Mouse (Mus musculus) lung, adult 18-20 months (tissue): Measurements from ENCODE around the gene Cdc34b.

Source experiments
- DNase-seq, 2 experiments: peaks; one replicate each; pipeline ENCODE4 v3.0.0; 2022; ENCODE audit warnings: mixed read lengths in 2 of 2

Gene Cdc34b

DNA sequence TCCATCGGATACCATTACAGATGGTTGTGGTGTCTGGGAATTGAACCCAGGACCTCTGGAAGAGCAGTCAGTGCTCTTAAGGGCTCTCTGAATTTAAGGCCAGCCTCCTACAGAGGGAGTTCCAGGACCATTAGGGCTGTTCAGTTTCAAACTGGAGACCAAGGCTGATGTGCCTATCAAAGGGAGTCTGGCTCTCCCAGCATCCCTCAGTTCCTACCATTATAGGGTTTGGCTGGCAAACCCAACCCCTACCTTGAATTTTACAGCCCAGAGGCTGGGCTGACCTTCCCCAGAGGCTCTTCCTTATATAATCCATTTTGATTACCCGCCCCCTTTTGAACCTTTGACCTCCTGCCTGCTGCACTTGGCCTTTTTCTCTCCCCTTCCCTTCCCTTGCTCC is 5.8 kb upstream of the Cdc34b start:
- DNase-seq = no peak

DNA sequence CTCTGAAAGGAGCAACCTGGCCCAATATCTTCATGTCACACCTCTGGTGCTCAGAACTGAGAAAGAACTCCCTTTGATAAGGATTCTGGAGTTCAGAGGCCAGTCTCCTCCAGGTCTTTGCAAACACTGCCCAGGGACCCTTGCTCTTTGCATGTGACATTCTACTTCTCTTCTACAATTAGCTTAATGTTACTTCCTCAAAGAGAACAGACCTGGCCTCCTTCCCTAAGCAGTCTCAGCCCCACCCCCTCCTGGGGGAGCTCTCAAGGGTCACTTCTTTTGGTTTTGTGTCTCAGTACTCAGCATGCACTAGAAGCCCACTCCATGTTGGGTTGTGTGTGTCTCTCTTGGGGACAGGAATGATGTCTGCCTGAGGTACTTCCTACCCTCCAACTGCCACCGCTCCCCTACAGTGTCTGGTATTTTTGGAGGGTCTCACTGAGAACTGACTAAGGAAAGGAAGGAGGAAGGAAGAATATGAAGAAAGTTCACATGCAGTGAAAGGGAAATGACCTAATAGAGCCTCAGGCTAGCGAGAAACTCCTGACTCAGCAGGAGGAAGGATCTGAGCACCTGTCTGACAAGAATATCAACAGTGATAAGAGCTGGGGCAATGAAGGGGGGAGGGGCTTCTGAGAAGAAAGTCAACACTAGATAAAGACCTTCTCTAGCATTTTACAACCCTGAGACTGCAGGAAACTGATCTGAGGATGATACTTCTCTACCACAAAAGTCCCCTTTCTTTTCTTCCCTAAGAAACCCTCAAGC is 11.5 kb downstream of the Cdc34b start:
- DNase-seq = no peak

DNA sequence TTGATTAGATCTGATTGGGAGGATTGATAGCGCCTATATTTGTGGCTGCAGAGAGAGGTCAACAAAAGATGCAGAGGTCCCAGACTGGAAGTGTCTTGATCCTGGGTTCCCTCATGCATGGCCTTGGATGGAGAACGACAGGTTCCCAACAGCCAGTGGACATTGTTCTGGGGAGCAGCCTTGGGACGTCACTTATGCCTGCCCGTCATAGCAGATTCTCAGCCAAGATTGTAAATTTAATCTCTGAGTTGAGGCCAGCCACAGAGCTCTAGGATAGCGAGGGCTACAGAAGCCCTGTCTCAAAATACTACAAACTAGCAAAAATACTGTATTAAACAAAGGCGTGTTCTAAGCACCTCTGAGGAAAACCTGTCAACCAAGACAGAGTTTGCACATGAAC is 18.3 kb downstream of the Cdc34b start:
- no peak for DNase-seq

DNA sequence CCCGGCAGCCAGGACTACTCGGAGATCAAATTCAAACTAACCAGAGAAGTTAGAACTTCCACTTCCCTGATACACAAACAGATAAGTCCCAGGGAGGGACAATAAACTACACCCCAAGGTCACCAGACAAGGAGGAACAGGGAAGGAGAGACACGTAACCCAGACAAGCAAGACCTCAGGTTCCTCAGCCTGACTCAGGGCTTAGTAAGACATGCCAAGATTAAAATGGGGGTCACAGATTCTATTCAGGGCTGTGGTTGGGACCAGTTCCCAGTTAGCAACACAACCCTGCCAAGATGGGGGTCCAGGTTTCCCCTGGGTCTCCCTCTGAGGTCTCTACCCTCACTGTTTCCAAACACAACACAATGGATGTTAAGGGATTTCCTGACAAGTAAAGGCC is 18.8 kb downstream of the Cdc34b start:
- DNase-seq = no peak

DNA sequence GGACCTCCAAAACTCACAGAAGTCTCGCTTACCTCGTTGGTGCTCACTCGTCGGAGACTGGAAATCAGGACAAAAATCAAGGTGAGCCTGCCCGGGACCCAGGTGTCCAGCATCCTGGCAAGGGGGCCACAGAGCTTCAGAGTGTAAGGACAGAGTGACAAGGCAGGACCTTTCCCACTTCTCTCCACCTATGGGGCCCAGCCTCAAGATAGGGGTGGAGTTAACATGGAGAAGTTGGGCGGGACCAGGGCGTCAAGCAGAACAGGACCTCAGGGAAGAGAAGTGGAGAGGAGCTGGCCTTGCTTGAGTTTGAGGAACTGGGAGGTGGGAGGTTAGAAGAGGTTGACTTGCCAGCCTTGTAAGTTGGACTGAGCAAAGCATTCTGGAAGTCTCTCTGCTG is 19.2 kb downstream of the Cdc34b start:
- DNase-seq = peak; percentile 20 to 22

DNA sequence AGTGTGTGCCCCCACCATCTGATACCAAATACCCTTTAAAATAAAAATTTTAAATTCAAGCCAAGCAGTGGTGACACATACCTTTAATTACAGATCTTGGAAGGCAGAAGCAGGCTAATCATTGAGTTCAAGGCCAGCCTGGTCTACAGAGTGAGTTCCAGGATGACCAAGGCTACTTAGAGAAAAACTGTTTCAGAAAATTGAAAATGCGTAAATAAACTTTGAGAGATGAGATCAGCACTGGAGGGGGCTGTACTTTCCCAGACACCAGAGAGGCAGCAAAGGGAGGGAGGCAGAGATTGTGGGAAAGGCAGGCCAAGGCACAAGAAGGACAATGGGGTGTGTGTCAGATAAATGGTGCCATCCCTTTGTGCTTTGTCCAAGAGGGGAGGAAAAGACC is 20.7 kb downstream of the Cdc34b start:
- DNase-seq = no peak

- DNase-seq = no peak
These were observed 21.2 kb downstream of the Cdc34b start for GRCm38 (mm10) chr11:94762775-94763174.

- DNase-seq = no peak
These were observed 25.7 kb downstream of the Cdc34b start for GRCm38 (mm10) chr11:94767241-94767640.

GRCm38 (mm10) chr11:94772363-94773055 is 30.9 kb downstream of the Cdc34b start:
- no peak for DNase-seq

DNA sequence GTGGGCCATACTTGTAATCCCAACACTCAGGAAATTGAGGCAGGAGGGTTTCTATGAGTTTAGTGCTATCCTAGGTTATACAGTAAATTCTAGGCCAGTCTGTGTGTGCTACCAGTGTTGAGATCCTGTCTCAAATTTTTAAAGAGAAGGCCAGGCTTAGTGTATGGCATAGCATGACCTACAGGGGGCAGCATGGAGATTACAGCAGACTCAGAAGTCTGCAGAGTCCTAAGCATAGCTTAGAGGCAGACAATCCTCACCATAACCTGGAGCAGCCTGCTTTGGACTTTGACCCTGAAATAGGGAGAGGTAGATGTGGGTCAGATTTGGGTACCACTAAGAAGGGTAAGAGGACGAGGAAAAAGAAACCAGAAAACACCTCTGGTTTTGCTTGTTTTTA is 32.3 kb downstream of the Cdc34b start:
- no peak for DNase-seq

DNA sequence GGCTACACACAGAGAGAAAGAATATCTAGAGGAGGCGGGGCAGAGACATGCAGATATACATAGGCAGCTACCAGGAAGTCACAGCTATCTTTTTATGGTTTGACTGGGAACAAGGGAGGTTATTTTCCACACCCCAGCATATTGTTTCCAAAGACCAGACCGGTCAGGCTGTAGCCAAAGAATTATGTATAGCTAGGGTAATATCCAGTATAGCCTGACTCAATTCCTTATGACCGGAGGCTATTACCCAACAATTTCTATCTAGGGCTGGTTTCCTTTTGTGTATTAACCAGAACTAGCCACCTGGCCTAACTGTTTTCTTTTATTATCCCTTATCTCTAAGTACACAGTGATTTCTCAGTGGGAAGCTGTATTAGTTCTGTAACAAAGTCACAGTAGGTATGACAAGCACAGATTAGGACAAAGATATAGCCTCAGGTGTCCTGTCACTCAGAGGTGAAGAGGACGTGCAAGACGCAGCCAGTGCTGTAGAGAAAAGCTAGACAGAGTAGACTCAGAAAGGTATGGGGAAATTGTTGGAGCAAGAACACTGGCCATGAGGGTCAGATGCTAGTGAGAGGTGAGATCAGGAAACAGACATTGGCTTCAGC is 33.4 kb downstream of the Cdc34b start:
- no peak for DNase-seq

DNA sequence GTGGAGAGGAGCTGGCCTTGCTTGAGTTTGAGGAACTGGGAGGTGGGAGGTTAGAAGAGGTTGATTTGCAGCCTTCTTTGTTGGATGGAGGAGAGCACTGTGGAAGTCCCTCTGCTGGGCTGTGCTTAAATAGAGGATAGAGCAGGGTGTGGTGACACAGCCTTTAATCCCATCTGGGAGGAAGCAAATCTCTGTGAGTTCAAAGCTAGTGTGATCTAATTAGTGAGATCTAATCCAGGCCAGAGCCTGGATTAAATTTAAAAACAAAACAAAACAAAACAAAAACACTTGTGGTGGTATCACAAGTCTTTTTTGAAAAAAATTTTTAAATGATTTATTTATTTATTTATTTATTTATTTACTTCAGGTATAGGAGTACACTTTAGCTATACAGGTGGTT is 41.0 kb downstream of the Cdc34b start, which contains the start of gene Tmem92:
TSS of gene Tmem92 (minus strand) at position 101 of the 400 bp plus-strand sequence.
- DNase-seq = no peak

DNA sequence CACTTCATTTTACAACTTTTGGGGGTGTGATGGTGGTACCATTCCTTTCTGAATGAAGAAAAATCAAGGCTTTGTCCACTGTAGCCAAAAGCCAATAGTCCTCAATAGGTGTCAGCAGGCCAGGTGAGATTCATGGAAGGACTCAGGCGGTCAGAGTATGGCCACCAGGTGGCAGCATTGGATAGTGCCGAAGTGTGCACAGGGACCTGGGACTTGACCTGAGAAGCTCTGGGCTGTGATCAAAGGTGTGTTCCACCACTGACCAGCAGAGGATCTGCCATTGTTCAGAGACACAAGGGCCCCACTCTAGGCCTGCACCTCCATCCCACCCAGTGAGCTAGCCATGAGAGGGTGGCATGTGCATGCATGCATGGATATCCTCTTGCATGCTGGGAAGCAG is 43.7 kb downstream of the Cdc34b start:
- DNase-seq = peak; percentile 42 to 63

DNA sequence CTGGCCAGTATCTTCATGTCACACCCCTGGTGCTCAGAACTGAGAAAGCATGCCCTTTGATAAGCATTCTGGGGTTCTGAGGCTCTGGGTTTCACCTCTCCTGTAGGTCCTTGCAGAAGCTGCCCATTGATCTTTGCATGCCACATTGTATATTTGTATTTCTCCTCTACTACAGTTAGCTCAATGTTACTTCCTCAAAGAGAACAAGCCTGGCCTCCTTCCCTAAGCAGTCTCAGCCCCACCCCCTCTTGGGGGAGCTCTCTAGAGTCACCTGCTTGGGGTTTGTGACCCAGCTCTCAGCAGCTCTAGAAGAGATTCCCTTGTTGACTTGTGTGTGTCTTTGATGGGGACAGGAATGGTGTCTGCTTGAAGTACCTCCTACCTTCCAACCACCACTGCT is 50.1 kb downstream of the Cdc34b start:
- no peak for DNase-seq
